Mouse (Mus musculus) CH12.LX (cell line): ENCODE data around the gene Atp1b3. TPM values are rescaled to one million over a fixed set of nuclear protein-coding genes. Genes with fewer than 3 reads are reported as not detected.

Experiments
- DNase-seq: peaks from one replicate; pipeline ENCODE4 v3.0.0-alpha.2; 2013; ENCODE audit errors: extremely low read depth
- H3K27ac ChIP-seq: 2 replicates; pipeline ENCODE4 v1.5.1; 2012; ENCODE audit warnings: low read depth, mild to moderate bottlenecking, control low read depth, moderate library complexity; ENCODE audit not compliant: insufficient read depth
- H3K27me3 ChIP-seq: replicated peaks from 2 replicates; pipeline ENCODE3; 2012; ENCODE audit warnings: inconsistent platforms
- H3K36me3 ChIP-seq, 2 experiments: replicated peaks in 1 of 2; 2 replicates each; pipeline versions ENCODE3 to v1.6.1; 2012; ENCODE audit warnings: inconsistent platforms in 1 of 2, low read length in 1 of 2, mild to moderate bottlenecking in 1 of 2, mixed read lengths in 1 of 2, moderate library complexity in 1 of 2; ENCODE audit not compliant: control insufficient read depth in 1 of 2, insufficient read depth in 1 of 2
- H3K4me1 ChIP-seq, 2 experiments: 2 replicates each; pipeline ENCODE4 v1.6.1; 2012; ENCODE audit warnings: inconsistent platforms in 1 of 2, moderate library complexity in 1 of 2; ENCODE audit not compliant: insufficient read depth in 2 of 2, control insufficient read depth in 1 of 2
- H3K4me2 ChIP-seq: 2 replicates; pipeline ENCODE4 v1.6.1; 2012; ENCODE audit warnings: low read depth, mild to moderate bottlenecking, control low read depth; ENCODE audit not compliant: poor library complexity, insufficient read depth, severe bottlenecking
- H3K4me3 ChIP-seq, 3 experiments: fragments of 150-350 bp in 1 of 3; sonication (generic) in 1 of 3; replicated peaks in 1 of 3; 2 replicates each; pipeline versions ENCODE3 to v1.5.1; 2011 to 2012; ENCODE audit warnings: low read depth in 2 of 3, low read length in 2 of 3, mild to moderate bottlenecking in 2 of 3, moderate library complexity in 2 of 3, control low read depth in 1 of 3, improper control_type of control experiment in 1 of 3, inconsistent platforms in 1 of 3, mixed read lengths in 1 of 3; ENCODE audit not compliant: poor library complexity in 1 of 3
- H3K79me2 ChIP-seq: replicated peaks from 2 replicates; pipeline ENCODE4 v1.6.1; 2012; ENCODE audit warnings: mild to moderate bottlenecking, moderate library complexity; ENCODE audit not compliant: control insufficient read depth, poor library complexity, insufficient read depth, severe bottlenecking; ENCODE audit errors: extremely low read depth
- H3K9ac ChIP-seq: 2 replicates; pipeline ENCODE4 v1.6.1; 2012; ENCODE audit warnings: low read depth, mild to moderate bottlenecking, control low read depth, moderate library complexity; ENCODE audit not compliant: insufficient read depth
- H3K9me3 ChIP-seq: replicated peaks from 2 replicates; pipeline ENCODE3; 2012; ENCODE audit warnings: low read length, inconsistent platforms, mixed read lengths
- CHD1 ChIP-seq: IDR thresholded peaks from 2 replicates; pipeline ENCODE4 v1.6.1; 2012; ENCODE audit warnings: low read depth, low read length, improper control_type of control experiment, inconsistent platforms
- CTCF ChIP-seq, 2 experiments: IDR thresholded peaks in 1 of 2; conservative IDR thresholded peaks in 1 of 2; 2 replicates each; pipeline ENCODE4 v1.5.1; 2011 to 2012; ENCODE audit warnings: low read depth in 2 of 2, low read length in 2 of 2, improper control_type of control experiment in 1 of 2, inconsistent platforms in 1 of 2, mild to moderate bottlenecking in 1 of 2, moderate library complexity in 1 of 2
- E2F4 ChIP-seq: IDR thresholded peaks from 2 replicates; pipeline ENCODE4 v1.6.1; 2011; ENCODE audit warnings: low read depth, low read length, improper control_type of control experiment; ENCODE audit not compliant: insufficient replicate concordance
- ELF1 ChIP-seq: IDR thresholded peaks from 2 replicates; pipeline ENCODE4 v1.6.1; 2014; ENCODE audit warnings: low read depth, mild to moderate bottlenecking, inconsistent platforms, low read length, improper control_type of control experiment
- EP300 ChIP-seq: IDR thresholded peaks from 2 replicates; pipeline ENCODE4 v1.6.1; 2011; ENCODE audit warnings: low read length, improper control_type of control experiment
- ETS1 ChIP-seq: conservative IDR thresholded peaks from 2 replicates; pipeline ENCODE4 v1.6.1; 2012; ENCODE audit warnings: low read depth, mild to moderate bottlenecking, inconsistent platforms, low read length, improper control_type of control experiment, moderate library complexity
- GABPA ChIP-seq: IDR thresholded peaks from 2 replicates; pipeline ENCODE4 v1.6.1; 2012; ENCODE audit warnings: low read depth, low read length, improper control_type of control experiment, inconsistent platforms; ENCODE audit not compliant: insufficient replicate concordance
- IRF4 ChIP-seq: IDR thresholded peaks from 2 replicates; pipeline ENCODE4 v1.6.1; 2014; ENCODE audit warnings: low read depth, mild to moderate bottlenecking, inconsistent platforms, low read length, improper control_type of control experiment
- JUN ChIP-seq: IDR thresholded peaks from 2 replicates; pipeline ENCODE4 v1.6.1; 2011; ENCODE audit warnings: low read depth, mild to moderate bottlenecking, low read length, improper control_type of control experiment, moderate library complexity; ENCODE audit not compliant: insufficient read depth
- KAT2A ChIP-seq: IDR thresholded peaks from 2 replicates; pipeline ENCODE4 v1.6.1; 2012; ENCODE audit warnings: low read length, improper control_type of control experiment, inconsistent platforms; ENCODE audit not compliant: insufficient replicate concordance
- MAFK ChIP-seq: IDR thresholded peaks from 2 replicates; pipeline ENCODE4 v1.6.1; 2011; ENCODE audit warnings: low read length, improper control_type of control experiment; ENCODE audit not compliant: insufficient replicate concordance
- MEF2A ChIP-seq: IDR thresholded peaks from 2 replicates; pipeline ENCODE4 v1.6.1; 2014; ENCODE audit warnings: low read depth, mild to moderate bottlenecking, inconsistent platforms, low read length, improper control_type of control experiment, borderline replicate concordance
- MXI1 ChIP-seq: IDR thresholded peaks from 2 replicates; pipeline ENCODE4 v1.6.1; 2011; ENCODE audit warnings: mild to moderate bottlenecking, low read depth, low read length, improper control_type of control experiment
- MYC ChIP-seq: IDR thresholded peaks from 2 replicates; pipeline ENCODE4 v1.6.1; 2011; ENCODE audit warnings: low read depth, mild to moderate bottlenecking, improper control_type of control experiment, low read length
- NELFE ChIP-seq: IDR thresholded peaks from 2 replicates; pipeline ENCODE4 v1.6.1; 2011; ENCODE audit warnings: low read depth, low read length, improper control_type of control experiment
- PAX5 ChIP-seq: IDR thresholded peaks from 2 replicates; pipeline ENCODE4 v1.6.1; 2012; ENCODE audit warnings: low read length, inconsistent platforms, mixed read lengths
- POLR2AphosphoS2 ChIP-seq: IDR thresholded peaks from 2 replicates; pipeline ENCODE4 v1.6.1; 2011; ENCODE audit warnings: low read depth, low read length, improper control_type of control experiment
- TCF12 ChIP-seq: IDR thresholded peaks from 2 replicates; pipeline ENCODE4 v1.6.1; 2014; ENCODE audit warnings: low read depth, mild to moderate bottlenecking, inconsistent platforms, low read length, improper control_type of control experiment
- UBTF ChIP-seq: IDR thresholded peaks from 2 replicates; pipeline ENCODE4 v1.6.1; 2012; ENCODE audit warnings: low read depth, mild to moderate bottlenecking, inconsistent platforms, low read length, improper control_type of control experiment, moderate library complexity
- ZC3H11A ChIP-seq: IDR thresholded peaks from 2 replicates; pipeline ENCODE4 v1.6.1; 2012; ENCODE audit warnings: low read depth, mild to moderate bottlenecking, inconsistent platforms, low read length, improper control_type of control experiment
- ZNF384 ChIP-seq: IDR thresholded peaks from 2 replicates; pipeline ENCODE4 v1.6.1; 2012; ENCODE audit warnings: low read depth, low read length, improper control_type of control experiment, inconsistent platforms
- dilution Hi-C: fragments of 300-500 bp; cut with MboI; formaldehyde crosslinking; loops from 2 replicates; pipeline ENCODE4 v1.14.3; 2020; ENCODE audit warnings: low sequenced_read_pairs; ENCODE audit not compliant: extremely low pct_unique_long_range_greater_than_20kb, extremely low pct_ligation_motif_present
- in situ Hi-C: fragments of 300-500 bp; cut with MboI; formaldehyde crosslinking; loops from 3 replicates; pipeline ENCODE4 v1.14.3; 2019; ENCODE audit warnings: low sequenced_read_pairs, low pct_ligation_motif_present, low pct_unique_long_range_greater_than_20kb, mixed read lengths
- polyA plus RNA-seq: library from polyadenylated mRNA; unstranded; fragments of >175 nt; gene quantifications from 2 replicates; pipeline ENCODE4 v1.2.1, GENCODE M21; 2012; ENCODE audit warnings: low read depth; ENCODE audit not compliant: insufficient read length
- total RNA-seq, 2 experiments: library from RNA; depleted of rRNA; stranded (reverse); fragments of 300-350 nt in 1 of 2; fragments of >200 nt in 1 of 2; gene quantifications; 2 replicates each; pipeline ENCODE4 v1.2.3; 2012 to 2014

Atp1b3 gene
- total and polyA plus RNA-seq, 3 experiments: 66.4 to 129 (median 89.8) TPM

GRCm38 (mm10) chr9:96381393-96381792, 17.2 kb upstream of the Atp1b3 start (continued):
- TF ChIP-seq ELF1: 0 out of 2 replicates have a peak, but pooled peaks have one; percentile 12
- no peak for TF ChIP-seq GABPA
- no peak for TF ChIP-seq ZC3H11A

GRCm38 (mm10) chr9:96379551-96379950, 15.3 kb upstream of the Atp1b3 start:
- dilution Hi-C loops (no loop called here), in situ Hi-C loops (no loop called here)
- TF ChIP-seq ZNF384 (no peak), UBTF (no peak), MEF2A (no peak), TCF12 (no peak), GABPA (no peak), ZC3H11A (no peak), E2F4 (no peak), KAT2A (no peak), NELFE (no peak), MAFK (no peak), JUN (no peak), IRF4 (no peak), CHD1 (no peak), ETS1 (no peak), PAX5 (no peak), MYC (no peak), EP300 (no peak), CTCF (conservative IDR thresholded peaks at IDR 0.05 in 1 of 2, IDR thresholded peaks at IDR 0.05 in 1 of 2; ENCODE audit: low read depth in 2 of 2, low read length in 2 of 2) (no peak), MXI1 (no peak), POLR2AphosphoS2 (no peak)
- Histone ChIP-seq H3K4me2 (no peak overlapping the region), H3K4me3 (no peak overlapping the region), H3K4me1 (peaks cover 2 to 13% of the 10 kb centered on the region in 2 experiments; a peak in 2 of 4 replicates), H3K9me3 (peaks cover 5% of the 10 kb centered on the region), H3K27ac (no peak overlapping the region), H3K9ac (no peak overlapping the region), H3K27me3 (no peaks in the 10 kb centered on the region), H3K36me3 (no peaks in the 10 kb centered on the region), H3K79me2 (no peaks in the 10 kb centered on the region)
- no peak for DNase-seq
